Mouse (Mus musculus) c-Kit-positive CD71-positive TER-119-negative erythroid progenitor cells, embryonic 14.5 days (primary cell): ENCODE data around the gene Gm29564.
"Not testable (repeated sequence)": the region's sequence is repeated elsewhere in the genome, so short reads cannot be mapped to it uniquely, and the experiment has no call there.

Source experiments
- DNase-seq: peaks from one replicate; pipeline ENCODE4 v3.0.0-alpha.2; 2013; ENCODE audit warnings: low read depth

The Gm29564 gene

DNA sequence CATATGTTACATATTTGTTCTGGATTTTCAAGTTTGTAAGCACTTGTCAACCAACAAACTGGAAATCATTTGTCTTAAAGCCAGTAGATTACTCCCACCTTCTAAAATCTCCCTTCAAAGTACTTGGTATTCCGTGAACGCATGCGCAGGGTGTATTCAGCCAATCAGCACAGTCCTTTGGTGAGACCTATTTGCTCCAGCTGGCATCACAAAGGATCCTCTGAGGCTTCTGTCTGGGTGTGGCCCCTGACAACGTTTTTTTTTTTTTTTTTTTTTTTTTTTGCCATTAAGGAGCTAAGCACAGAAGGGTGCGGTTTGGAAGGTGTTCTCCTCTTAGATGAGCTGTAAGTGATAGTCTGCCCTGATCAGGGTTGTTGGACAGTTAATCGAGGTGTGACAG is at the start of gene Gm29564:
Gm29564 (plus strand) TSS at position 301 of the 400 bp plus-strand sequence.
- DNase-seq = not testable (repeated sequence)
